Mouse (Mus musculus): Measurements from ENCODE around the gene Tmem101.

DNA sequence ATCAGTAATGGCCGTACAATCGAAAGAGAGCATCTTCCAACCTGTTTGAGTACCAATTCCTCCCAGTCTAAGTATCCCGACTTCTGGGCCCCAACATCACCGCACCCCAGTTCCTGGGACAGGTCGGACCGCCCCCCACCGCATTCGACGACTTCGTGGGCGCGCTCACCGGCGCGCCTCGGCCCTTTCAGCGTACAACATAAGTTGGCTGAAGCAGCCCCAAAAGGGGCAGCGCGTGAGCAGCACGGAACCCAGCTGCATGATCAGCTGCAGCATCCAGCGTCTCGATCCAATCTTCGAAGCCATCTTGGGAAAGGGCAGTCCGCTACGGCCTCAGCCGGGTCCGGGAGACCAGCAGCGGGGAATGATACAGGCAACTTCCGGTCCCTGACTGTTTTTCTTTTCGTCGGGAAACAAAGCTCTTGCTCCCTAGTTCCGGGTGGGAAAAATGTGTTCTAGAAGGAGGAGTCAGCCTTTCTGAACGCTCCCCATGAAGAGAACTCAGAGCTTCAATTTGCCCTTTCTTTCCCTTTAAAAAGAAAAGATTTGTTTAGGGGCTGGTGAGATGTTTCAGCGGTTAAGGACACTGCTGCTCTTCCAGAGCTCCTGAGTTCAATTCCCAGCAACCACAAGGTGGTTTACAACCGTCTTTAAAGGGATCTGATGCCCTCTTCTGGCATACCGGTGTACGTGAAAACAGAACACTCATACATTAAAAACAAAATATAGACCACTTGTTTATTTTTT, at the start of gene Tmem101:
- 0 out of 2 replicates have a peak, but pooled peaks have one; percentile 39 for TF ChIP-seq EP300 (IDR thresholded peaks at IDR 0.05; ENCODE audit: low read depth)
- peak; percentile 49 for TF ChIP-seq CTCF (IDR thresholded peaks at IDR 0.05; ENCODE audit: low read depth)

Data from liver, embryonic 14.5 days (tissue).